Comparison of ENCODE assay signal across 15 mouse cellular contexts in the genomic region with DNA sequence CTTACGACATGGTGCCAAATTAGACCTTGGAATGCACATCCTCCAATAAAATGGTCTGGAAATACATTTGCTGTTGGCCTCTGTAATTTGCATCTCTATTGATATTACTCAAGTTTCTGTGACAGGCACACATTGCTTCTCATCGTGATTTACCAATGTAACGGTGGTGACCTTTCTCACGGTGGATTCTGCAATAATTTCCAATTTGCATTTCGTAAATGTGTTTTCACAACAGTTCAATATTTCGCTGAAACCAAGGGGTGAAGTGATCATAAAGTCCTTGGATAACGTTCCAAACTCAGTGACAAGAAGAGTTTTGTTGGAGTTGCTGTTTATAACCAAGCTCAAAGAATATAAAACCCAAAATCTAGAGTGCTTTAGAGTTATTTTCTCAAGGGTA.
"Had no signal": no experiment of that assay in that cellular context is flagged by ENCODE, and none has a peak within 500 bp of the region (broad histone marks: within the 10 kb centered on the region; RNA-seq: fewer than 3 reads in every experiment).

No protein-coding gene starts in this region.

- DNase-seq: gastrocnemius, adult 2 months; gastrocnemius, postnatal 10 days; gastrocnemius, postnatal 25 days; heart, adult 18-20 months; heart, postnatal 14 days; heart, postnatal 36 days; kidney, adult 11 months; kidney, adult 2 months; kidney, adult 9 months; kidney, postnatal 14 days; kidney, postnatal 36 days; layer of hippocampus, adult 9-11 months; layer of hippocampus, postnatal 36 days; liver, embryonic 13.5 days; liver, postnatal 0 days had no signal
